Mouse (Mus musculus) kidney, embryonic 14.5 days (tissue): ENCODE measurements around the gene Zfp526. TPM values are rescaled to one million over a fixed set of nuclear protein-coding genes. Genes with fewer than 3 reads are reported as not detected.

Experiments used
- ATAC-seq: fragments of 200-750 bp; cut with Nextera tagmentation; 2 replicates; pipeline ENCODE4 v1.8.0; 2017; ENCODE audit warnings: moderate number of reproducible peaks, mild to moderate bottlenecking, moderate TSS enrichment, moderate library complexity; ENCODE audit not compliant: low FRiP score, low TSS enrichment
- H3K27ac ChIP-seq: fragments of 300-500 bp; sonication (generic); 2 replicates; pipeline ENCODE4 v1.5.1; 2014; ENCODE audit warnings: low read depth, mild to moderate bottlenecking, low read length, moderate library complexity, mixed read lengths
- H3K27me3 ChIP-seq: fragments of 300-500 bp; sonication (generic); 2 replicates; pipeline ENCODE4 v1.6.1; 2014; ENCODE audit warnings: mild to moderate bottlenecking, low read length; ENCODE audit not compliant: control insufficient read depth, insufficient read depth
- H3K36me3 ChIP-seq: fragments of 300-500 bp; sonication (generic); 2 replicates; pipeline ENCODE4 v1.6.1; 2014; ENCODE audit warnings: low read length, mixed read lengths; ENCODE audit not compliant: control insufficient read depth, insufficient read depth
- H3K4me1 ChIP-seq: fragments of 300-500 bp; sonication (generic); 2 replicates; pipeline ENCODE4 v1.6.1; 2014; ENCODE audit warnings: low read length, mixed read lengths; ENCODE audit not compliant: control insufficient read depth, insufficient read depth
- H3K4me2 ChIP-seq: fragments of 300-500 bp; sonication (generic); replicated peaks from 2 replicates; pipeline ENCODE4 v1.6.1; 2014; ENCODE audit warnings: low read depth, mild to moderate bottlenecking, low read length
- H3K4me3 ChIP-seq: fragments of 300-500 bp; sonication (generic); 2 replicates; pipeline ENCODE4 v1.5.1; 2014; ENCODE audit warnings: mild to moderate bottlenecking, low read length
- H3K9ac ChIP-seq: fragments of 300-500 bp; sonication (generic); 2 replicates; pipeline ENCODE4 v1.6.1; 2014; ENCODE audit warnings: low read depth, mild to moderate bottlenecking, low read length, moderate library complexity
- H3K9me3 ChIP-seq: fragments of 300-500 bp; sonication (generic); 2 replicates; pipeline ENCODE4 v1.6.1; 2016; ENCODE audit warnings: low read length; ENCODE audit not compliant: control insufficient read depth
- WGBS: fragments of 180-500 bp; shearing (Covaris S2); extraction: QIAGEN DNeasy Blood & Tissue Kit; methylation state at CpG from one replicate; pipeline ENCODE4 v1.1.7; 2014; 5-methylcytosine and 5-hydroxymethylcytosine counted together
- polyA plus RNA-seq: library from polyadenylated mRNA; unstranded; fragments of >200 nt; fragmentation: Nextera tagmentation; extraction: Ambion mirVana; gene quantifications from 2 replicates; pipeline ENCODE4 v1.2.1, GENCODE M21; 2014

The Zfp526 gene
- polyA plus RNA-seq, 1 experiment from 2014 or later: 4.2 TPM

DNA sequence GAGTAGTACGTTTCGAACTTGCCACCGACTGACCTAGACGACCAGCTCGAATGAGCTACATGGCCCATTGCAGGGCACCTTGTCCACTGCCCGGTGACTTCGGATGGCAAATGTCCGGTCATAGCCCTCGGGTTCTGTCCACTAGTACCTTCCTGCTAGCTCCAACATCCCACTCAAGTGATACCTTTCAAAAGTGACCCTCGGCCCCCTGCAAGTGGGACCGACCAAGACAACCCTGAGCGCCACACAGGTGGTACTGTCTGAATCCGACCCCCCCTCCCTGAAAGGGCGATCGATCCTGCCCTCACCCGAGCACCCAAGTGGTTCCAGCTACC lies 1.8 kb upstream of the Zfp526 start:
- H3K27me3 ChIP-seq: no peaks in the 10 kb centered on the region
- H3K36me3 ChIP-seq: peaks cover 13% of the 10 kb centered on the region; the same call in 1 of the 2 replicates
- peak overlapping the region; percentile 74 for H3K9ac ChIP-seq
- ATAC-seq: peak; percentile 25
- WGBS: under 1% methylated on average over 16 of the region's 16 CpGs
- peak overlapping the region; percentile 67 for H3K4me3 ChIP-seq
- peak overlapping the region; percentile 95 for H3K4me2 ChIP-seq
- peaks cover 26% of the 10 kb centered on the region for H3K4me1 ChIP-seq
- no peaks in the 10 kb centered on the region for H3K9me3 ChIP-seq
- 0 out of 2 replicates have a peak overlapping the region, but pooled peaks have one; percentile 49 for H3K27ac ChIP-seq

GRCm38 (mm10) chr7:25219756-25220456 lies 1.3 kb upstream of the Zfp526 start:
- Histone ChIP-seq H3K4me1 (peaks cover 26% of the 10 kb centered on the region), H3K4me3 (peak overlapping the region; percentile 67), H3K36me3 (peaks cover 15% of the 10 kb centered on the region), H3K9me3 (no peaks in the 10 kb centered on the region), H3K4me2 (peak overlapping the region; percentile 95), H3K27ac (peak overlapping the region; percentile 49; the same call in 1 of the 2 replicates), H3K9ac (peak overlapping the region; percentile 77), H3K27me3 (no peaks in the 10 kb centered on the region)
- peak; percentile 79 for ATAC-seq
- WGBS: 5% methylated on average over 31 of the region's 31 CpGs

- peaks cover 19% of the 10 kb centered on the region for H3K36me3 ChIP-seq
- 6% methylated on average over 20 of the region's 20 CpGs for WGBS
- H3K4me2 ChIP-seq: peak within 1 kb of the TSS; percentile 95
- H3K27me3 ChIP-seq: no peaks in the 10 kb centered on the region
- no peak for ATAC-seq
- H3K9me3 ChIP-seq: no peaks in the 10 kb centered on the region
- peak within 1 kb of the TSS; percentile 80 for H3K27ac ChIP-seq
- H3K4me3 ChIP-seq: peak within 1 kb of the TSS; percentile 67
- peak within 1 kb of the TSS; percentile 77 for H3K9ac ChIP-seq
- peaks cover 26% of the 10 kb centered on the region for H3K4me1 ChIP-seq
Observed at GRCm38 (mm10) chr7:25220457-25221101, 646 bp upstream of the Zfp526 start, which contains the start of gene Dedd2. TSS of gene Dedd2 (minus strand) at chr7:25220615.

DNA sequence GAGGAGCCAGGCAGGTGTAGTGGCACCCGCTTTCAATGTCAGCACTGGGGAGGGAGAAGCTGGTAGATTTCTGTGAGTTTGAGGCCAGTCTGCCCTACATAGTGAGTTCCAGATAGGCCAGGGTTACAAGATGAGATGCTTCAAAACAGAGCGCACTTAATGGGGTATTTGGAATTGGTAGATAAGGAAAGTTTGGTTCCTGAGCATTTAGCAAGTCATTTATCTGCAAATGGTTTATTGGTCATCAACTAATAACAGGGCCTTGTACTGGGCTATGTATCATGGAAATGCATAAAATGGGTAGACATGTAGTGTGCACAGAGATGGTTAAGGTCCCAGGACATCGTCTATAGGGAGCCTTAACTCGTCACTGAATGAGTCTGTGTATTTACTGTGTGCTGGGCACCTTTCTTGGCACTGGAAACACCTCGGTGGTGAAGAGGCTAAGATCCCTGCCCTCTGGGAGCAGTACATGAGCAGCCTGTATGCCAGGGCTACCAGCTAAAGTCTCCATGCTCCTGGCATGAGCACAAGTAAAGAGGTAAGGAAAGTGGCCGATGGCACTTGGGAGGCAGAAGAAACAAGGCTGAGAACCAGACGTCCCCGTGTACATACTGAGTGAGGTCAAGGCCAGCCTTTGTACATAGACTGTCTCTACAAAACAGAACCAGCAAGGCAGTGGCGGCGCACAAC lies 1.2 kb downstream of the Zfp526 start:
- Histone ChIP-seq H3K4me2 (peak overlapping the region; percentile 95), H3K9me3 (no peaks in the 10 kb centered on the region), H3K9ac (peak overlapping the region; percentile 77; the same call in 1 of the 2 replicates), H3K36me3 (peaks cover 37% of the 10 kb centered on the region), H3K27me3 (no peaks in the 10 kb centered on the region), H3K27ac (peak overlapping the region; percentile 80; the same call in 1 of the 2 replicates), H3K4me1 (peaks cover 26% of the 10 kb centered on the region), H3K4me3 (peak overlapping the region; percentile 67)
- no peak for ATAC-seq
- WGBS: 87% methylated on average over 10 of the region's 10 CpGs

DNA sequence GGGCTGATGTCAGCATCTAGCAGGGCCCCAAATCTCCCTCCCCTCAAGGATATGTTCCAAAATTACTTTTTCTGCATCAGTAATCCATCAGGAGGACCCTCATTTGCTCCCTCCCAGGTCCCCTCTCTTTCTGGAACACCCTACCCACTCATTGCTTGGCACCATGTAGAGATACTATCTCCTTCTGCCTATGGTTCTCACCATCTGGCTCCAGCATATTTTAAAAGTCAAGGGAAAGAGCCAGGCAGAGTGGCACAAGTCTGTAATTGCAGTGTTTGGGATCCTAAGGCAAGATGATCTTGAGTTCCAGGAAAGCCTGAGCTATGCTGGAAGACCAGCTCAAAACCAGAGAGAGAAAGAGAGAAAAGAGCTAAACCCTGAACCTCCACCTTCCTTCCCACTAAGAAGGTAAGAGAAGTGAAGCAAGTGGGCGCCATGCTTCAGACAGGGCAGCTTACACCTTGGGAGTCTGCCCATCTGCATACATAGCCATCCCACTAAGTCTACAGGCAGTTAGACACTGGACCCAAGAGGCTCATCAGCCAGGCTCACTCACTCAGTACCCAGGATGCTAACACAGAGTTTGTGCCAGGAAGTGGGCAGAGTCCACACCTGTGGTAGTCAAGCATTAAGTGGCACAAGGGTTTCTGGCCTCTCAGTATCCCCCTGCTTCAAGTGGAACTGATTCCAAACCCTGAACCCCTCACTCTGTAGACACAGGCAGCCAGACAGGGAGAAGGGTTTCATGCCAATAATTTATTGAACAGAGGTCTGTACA lies 6.5 kb downstream of the Zfp526 start:
- Histone ChIP-seq H3K4me2 (no peak overlapping the region), H3K36me3 (peaks cover 88% of the 10 kb centered on the region), H3K4me3 (no peak overlapping the region), H3K27me3 (no peaks in the 10 kb centered on the region), H3K27ac (no peak overlapping the region), H3K4me1 (no peaks in the 10 kb centered on the region), H3K9me3 (no peaks in the 10 kb centered on the region), H3K9ac (no peak overlapping the region)
- no peak for ATAC-seq
- 83% methylated on average over 1 of the region's 1 CpGs for WGBS

DNA sequence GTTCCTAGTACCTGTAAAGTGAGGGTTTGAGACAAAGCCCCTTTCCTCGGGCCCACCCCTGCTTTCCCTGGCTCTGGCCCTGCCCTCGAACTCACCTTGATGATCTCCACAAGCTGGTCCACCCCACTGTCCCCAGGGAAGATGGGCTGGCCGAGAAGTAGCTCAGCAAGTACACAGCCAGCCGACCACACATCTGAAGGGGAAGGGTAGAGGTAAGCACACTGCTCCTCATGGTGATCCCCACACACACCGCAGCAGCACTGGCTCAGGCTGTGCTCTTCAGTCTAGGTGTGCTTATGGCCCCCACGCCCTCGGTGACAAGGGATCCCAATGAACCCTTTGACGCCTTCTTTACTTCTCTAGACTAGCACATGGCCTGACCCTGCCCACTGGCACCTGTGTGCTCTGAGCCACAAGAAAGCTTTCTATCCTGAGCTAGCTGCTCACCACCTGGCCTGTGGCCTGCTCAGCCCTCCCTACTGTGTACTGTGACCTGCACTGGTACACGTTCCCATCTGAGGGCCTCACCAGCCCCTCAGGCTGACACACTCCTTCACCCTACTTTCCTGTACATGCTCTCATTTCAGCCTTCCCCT lies 9.6 kb downstream of the Zfp526 start:
- Histone ChIP-seq H3K27ac (no peak overlapping the region), H3K27me3 (no peaks in the 10 kb centered on the region), H3K9me3 (no peaks in the 10 kb centered on the region), H3K4me2 (no peak overlapping the region), H3K4me1 (no peaks in the 10 kb centered on the region), H3K9ac (no peak overlapping the region), H3K4me3 (no peak overlapping the region), H3K36me3 (peaks cover 93% of the 10 kb centered on the region)
- WGBS: 84% methylated on average over 9 of the region's 9 CpGs
- ATAC-seq: no peak

- no peaks in the 10 kb centered on the region for H3K27me3 ChIP-seq
- WGBS: 65% methylated on average over 5 of the region's 5 CpGs
Observed at GRCm38 (mm10) chr7:25232101-25232648, 10.9 kb downstream of the Zfp526 start.

GRCm38 (mm10) chr7:25233061-25233460 lies 11.8 kb downstream of the Zfp526 start:
- Histone ChIP-seq H3K36me3 (peaks cover 71% of the 10 kb centered on the region), H3K4me3 (no peak overlapping the region), H3K4me1 (peaks cover 10% of the 10 kb centered on the region; the same call in 1 of the 2 replicates), H3K27ac (no peak overlapping the region), H3K4me2 (no peak overlapping the region), H3K9me3 (no peaks in the 10 kb centered on the region), H3K9ac (no peak overlapping the region), H3K27me3 (no peaks in the 10 kb centered on the region)
- no peak for ATAC-seq
- WGBS: 79% methylated on average over 2 of the region's 2 CpGs

More at GRCm38 (mm10) chr7:25232101-25232648, 10.9 kb downstream of the Zfp526 start:
- Histone ChIP-seq H3K4me1 (peaks cover 10% of the 10 kb centered on the region; the same call in 1 of the 2 replicates), H3K27ac (no peak overlapping the region), H3K9ac (no peak overlapping the region), H3K36me3 (peaks cover 80% of the 10 kb centered on the region), H3K4me3 (no peak overlapping the region), H3K9me3 (no peaks in the 10 kb centered on the region), H3K4me2 (no peak overlapping the region)
- ATAC-seq: no peak
